Mouse (Mus musculus) heart, postnatal 14 days (tissue): ENCODE measurements around the gene Traf7. TPM values are rescaled to one million over a fixed set of nuclear protein-coding genes. Genes with fewer than 3 reads are reported as not detected.

Experiments
- DNase-seq, 2 experiments: peaks; one replicate each; pipeline ENCODE4 v3.0.0; 2021 to 2022
- intact Hi-C: fragments of 180-260 bp; cut with DNase I; formaldehyde crosslinking; loops from one replicate; pipeline ENCODE4 v1.15.1; 2025
- total RNA-seq, 2 experiments: library from RNA; stranded (reverse); gene quantifications; 2 replicates each; pipeline ENCODE4 v1.2.3; 2021

The Traf7 gene
- total RNA-seq, 2 experiments from 2014 or later: 57.2 to 65.5 TPM

DNA sequence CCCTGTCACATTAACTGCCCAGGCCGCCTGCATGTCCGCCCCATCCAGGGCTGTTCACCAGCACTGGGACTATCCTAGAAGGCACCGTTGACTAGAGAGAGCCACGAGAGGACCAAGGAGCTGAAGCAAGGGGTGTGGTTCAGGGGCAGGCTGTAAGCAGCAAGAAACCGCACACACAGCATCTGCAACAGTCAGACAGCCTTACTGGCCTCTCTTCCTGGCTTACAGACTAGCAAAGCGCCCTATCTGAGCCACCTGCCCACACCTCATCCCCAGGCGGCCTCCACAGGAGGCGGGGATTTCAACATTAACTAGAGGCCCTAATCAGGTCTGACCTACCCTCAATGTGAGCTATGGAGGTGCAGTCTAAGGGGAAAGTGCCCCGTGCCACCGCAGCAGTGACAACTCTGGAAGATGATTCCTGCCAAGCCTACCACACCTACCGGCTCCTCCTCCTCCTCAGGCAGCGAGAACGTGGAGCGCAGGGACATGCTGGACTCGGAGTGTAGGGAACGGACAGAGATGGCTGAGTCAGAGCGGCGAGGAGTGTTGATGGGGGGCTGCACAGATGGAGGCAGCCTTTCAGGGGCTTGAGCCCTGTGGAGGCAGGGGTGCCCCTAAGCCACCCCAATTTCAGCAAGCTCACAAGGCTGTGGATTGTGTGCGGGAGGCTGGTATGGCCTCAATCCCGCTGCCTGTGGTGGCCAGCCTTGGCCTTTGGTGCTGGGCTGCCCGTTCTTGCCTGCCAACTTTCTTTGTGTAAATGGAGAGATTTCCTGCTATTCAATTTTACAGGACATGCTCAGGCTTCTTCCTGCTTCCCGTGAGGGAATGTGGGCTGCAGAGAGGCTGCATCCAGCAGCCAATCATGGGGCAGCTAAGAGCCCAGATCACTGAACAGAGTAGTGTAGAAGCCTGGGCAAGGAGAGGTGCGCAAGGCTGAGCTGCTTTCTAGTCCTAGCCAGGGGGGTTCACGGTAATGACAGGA lies 13.2 kb downstream of the Traf7 start:
- DNase-seq: peak in 1 of 2 experiments; percentile 29
- intact Hi-C loops: no loop called here

DNA sequence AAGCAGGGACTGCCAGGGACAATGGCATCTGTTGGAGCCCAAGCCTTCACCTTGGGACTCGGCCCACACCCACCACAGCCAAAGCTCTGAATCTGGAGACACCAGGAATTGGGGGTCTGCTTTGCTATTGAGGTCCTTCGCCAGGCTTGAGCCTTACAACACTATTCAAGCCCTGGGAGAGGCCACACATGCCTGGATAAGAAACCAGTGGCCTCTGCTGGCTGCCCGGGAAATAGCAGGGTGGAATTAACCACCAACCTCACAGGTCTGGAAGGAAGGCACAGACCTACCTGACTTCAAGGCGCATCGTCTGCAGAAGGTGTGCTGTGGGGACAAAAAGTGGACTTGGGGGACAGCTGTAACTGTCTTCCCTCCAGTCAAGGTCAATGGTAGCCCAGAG lies 14.1 kb downstream of the Traf7 start:
- intact Hi-C loops: loop anchor here (2.0 kb wide), 1 partner anchor 19 kb away; no protein-coding TSS in a partner anchor
- DNase-seq: peak; percentile 62 to 67

DNA sequence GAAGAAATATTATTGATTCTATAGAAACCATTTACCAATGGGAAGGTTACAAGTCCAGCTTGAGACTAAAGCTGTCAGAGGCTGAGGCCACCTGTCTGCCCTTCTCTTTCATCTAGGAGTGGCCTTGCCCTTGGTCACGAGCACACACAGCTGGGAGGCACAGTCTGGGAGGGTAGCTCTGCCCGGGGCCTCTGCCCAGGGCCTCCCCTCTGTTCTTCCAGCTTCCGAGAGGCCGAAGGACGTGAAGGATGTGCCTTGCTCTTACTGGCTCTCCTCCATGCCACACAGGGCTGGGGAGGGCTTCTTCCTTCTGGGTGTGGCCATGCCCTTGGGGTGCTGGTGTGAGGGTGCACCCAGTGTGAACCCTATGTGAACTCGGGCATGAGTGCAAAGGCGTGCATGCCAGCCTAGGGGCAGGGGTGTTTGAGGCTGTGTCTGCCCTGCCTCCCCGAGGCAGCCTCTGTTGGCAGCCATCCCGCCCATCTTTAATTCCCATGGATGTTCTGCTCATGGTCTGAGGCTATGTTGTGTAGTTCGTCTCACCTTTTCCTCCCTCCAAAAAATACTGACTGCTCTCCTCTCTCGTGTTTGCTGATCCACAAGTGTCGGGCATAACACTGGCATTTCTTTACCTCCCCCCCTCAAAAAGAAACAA lies 19.8 kb downstream of the Traf7 start:
- intact Hi-C loops: no loop called here
- no peak for DNase-seq

DNA sequence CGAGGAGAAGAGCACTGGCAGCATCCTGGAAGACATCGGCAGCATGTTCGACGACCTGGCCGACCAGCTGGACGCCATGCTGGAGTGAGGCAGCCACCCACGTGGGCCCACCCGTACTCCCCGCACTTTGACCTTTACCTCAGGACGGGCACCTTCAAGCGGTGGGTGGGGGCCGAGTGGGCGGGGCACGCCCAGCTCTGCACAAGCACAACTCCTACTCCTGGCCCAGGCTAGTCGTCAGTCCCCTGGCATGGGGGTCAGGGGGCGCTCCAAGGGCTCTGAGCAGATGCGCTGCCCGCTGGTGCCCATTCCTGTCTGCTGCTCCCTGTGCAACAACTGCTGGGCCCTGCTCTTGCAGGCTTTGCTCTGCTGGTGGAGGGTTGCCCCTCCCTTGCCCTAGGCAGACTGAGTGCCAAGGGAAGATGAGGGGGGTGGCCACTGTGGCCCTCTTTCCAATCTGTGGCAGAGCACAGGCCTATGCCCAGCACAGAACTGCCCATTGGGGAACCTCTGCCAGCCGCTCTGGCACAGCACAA lies 20.5 kb downstream of the Traf7 start:
- DNase-seq: no peak
- intact Hi-C loops: no loop called here

DNA sequence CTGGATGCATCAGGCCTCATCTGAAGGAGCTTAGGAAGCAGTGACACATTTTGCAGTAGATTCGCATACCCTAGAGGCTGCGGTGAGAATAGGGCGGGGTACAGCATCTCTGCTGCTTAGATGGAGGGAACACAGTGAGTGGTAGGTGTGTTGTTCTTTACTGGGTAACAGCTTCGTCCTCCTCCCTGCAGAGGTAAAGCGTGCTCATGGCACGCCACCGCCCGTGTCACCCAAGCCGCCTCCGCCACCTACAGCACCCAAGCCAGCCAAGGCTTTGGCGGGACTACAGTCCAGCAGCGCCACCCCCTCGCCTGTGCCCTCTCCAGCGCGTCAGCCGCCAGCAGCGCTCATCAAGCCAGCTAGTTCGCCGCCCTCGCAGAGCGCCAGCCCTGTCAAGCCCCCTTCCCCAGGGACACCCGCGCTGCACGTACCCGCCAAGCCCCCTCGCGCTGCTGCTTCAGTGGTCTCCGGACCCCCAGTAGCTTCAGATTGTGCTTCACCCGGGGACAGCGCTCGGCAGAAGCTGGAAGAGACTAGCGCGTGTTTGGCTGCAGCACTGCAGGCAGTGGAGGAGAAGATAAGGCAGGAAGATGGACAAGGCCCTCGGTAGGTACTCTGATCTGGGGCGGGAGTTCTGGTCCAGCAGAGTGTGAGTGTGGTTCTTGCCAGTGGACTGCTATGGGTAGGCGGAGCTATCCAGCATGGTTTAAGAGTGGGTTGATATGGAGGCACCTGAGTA lies 21.2 kb downstream of the Traf7 start:
- intact Hi-C loops: no loop called here
- DNase-seq: peak; percentile 29 to 36

DNA sequence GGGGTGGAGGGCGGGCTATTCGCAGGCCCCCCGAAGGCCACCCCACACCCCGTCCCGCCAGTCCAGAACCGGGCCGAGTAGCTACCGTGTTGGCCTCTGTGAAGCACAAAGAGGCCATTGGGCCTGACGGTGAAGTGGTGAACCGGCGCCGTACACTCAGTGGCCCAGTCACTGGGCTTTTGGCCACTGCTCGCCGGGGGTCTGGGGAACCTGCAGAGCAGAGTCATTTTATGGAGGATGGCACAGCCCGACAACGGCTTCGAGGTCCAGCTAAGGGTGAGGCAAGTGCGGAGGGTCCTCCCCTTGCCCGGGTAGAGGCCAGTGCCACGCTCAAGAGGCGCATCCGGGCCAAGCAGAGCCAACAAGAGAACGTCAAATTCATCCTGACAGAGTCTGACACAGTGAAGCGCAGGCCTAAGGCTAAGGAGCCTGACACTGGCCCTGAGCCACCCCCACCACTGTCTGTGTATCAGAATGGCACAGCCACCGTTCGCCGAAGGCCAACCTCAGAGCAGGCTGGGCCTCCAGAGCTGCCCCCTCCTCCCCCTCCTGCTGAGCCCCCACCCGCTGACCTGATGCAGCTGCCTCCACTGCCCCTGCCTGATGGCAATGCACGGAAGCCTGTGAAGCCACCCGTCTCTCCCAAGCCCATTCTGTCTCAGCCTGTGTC lies 22.3 kb downstream of the Traf7 start:
- DNase-seq: no peak

DNA sequence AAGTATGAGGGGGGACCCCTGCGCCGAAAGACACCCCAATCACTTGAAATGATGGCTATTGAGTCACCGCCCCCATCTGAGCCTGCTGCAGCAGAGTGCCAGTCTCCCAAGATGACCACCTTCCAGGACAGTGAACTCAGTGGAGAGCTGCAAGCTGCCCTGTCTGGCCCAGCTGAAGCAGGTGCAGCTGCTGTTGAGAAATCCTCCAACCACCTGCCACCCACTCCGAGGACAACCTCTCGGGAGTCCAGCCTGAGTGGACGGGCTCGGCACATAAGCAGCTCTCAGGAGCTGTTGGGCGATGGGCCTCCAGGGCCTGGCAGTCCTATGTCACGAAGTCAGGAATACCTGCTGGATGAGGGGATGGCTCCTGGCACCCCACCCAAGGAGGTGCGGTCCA lies 23.7 kb downstream of the Traf7 start:
- no peak for DNase-seq
- intact Hi-C loops: no loop called here

More for the DNA sequence above, 22.3 kb downstream of the Traf7 start:
- intact Hi-C loops: no loop called here

DNA sequence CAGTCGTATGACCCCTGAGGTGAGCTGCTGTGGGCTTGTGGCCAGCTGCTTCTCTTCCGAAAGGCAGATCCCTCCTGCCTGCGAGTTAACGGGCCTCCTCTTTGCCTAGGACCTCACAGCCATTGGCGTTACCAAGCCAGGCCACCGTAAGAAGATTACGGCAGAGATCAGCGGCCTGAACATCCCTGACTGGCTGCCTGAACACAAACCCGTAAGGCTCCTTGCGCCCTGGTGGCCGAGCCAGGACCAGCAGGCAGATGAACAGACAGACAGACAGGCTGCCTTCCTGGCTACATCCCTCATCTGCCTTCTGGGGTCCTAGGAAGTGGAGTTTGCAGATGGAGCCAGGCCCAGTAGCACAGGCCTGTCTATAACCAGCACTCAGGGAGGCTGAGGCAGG lies 25.5 kb downstream of the Traf7 start:
- no peak for DNase-seq
- intact Hi-C loops: no loop called here

DNA sequence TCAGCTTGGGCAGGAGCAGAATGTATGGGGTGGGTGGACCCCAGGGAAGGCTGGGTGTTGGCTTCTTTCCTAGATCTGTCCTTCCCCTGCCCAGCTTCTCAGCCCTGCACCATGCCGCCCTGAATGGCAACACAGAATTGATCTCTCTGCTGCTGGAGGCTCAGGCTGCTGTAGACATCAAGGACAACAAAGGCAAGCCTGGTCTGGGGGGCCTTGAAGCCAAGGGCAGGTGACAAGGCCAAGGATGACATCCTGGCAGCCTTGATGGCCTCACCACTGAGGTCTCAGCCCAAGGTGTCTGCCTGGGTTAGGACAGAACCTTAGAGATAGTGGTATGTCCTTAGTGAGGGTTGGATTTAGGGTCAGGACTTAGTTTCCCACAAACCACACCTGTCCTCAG lies 31.7 kb downstream of the Traf7 start:
- DNase-seq: no peak
- intact Hi-C loops: no loop called here

DNA sequence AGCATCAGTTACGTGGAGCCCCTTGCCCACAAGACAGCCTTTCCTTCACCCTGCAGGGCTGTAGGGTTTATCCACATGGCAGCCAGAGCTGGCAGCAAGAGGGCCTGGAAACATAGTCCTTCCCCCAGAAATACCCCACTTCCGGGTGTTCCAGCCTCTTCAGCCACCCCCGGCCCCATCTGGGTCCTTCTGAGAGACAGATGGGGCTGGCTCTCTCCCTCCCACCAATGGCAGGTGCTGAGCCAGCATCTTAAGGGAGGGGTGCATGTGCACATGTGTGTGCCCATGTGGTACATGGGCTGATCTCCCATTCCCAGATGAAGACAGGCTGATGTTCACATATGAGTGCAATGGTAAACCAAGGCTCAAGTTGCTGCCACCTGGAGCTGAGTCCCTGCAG lies 32.3 kb downstream of the Traf7 start:
- no peak for DNase-seq
- intact Hi-C loops: loop anchor here (2.0 kb wide), 1 partner anchor 17 kb away; no protein-coding TSS in a partner anchor

DNA sequence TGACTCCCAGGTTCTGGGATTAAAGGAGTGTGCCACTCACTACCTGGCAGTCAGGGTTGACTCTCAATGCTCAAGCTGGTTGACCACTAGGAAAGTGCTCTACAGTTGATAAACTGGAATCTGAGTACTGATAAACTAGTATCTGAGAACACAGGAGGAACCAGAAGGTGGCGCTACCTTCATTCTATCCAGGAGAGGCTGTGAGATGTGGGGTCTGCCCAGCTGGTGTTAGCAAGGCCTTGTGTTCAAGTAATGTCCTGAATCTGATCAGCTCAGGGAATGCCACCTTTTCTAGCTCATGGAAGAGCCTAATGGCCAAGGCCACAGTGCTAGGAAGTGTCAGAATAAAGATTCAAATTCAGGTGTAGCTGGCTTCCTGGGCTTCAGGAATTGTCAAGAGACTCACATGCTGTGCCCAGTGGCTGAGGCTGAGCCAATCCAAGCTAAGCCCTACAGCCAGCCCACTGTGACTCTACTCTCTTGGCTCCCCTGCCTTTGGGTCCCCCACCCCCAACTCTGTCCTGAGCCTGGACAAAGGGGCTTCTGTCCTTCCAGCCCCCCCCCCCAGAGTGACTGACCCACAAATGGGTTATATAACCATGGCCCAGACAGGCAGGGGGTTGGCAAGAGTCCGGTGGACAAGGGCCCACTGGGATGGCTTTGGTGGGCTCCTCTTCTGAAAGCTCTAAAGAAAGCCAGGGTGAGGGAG lies 33.0 kb downstream of the Traf7 start:
- peak; percentile 47 to 69 for DNase-seq
- intact Hi-C loops: loop anchor here (2.0 to 5.0 kb wide), 3 partner anchors 18 to 168 kb away; no protein-coding TSS in a partner anchor

DNA sequence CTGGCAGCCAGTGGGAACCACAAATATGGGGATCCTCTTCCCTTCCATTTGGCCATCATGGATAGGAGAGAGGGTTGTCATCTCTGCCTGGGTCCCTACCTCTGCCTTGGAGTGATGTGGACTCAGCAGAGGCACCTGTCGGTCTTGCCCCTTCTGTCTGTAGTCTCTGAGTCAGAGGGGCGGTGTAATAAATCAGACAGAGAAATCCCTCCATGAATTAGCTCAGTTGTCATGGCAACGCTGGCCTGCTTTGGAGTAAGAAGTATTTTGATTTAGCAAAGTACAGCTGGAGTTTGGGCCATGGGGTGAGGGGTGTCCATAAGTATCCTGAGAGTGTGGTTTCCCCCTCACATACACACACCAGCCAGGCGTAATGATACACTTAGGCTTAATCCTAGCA lies 37.3 kb downstream of the Traf7 start:
- intact Hi-C loops: loop anchor here (5.0 kb wide), 2 partner anchors 137 to 172 kb away; no protein-coding TSS in a partner anchor
- DNase-seq: no peak

DNA sequence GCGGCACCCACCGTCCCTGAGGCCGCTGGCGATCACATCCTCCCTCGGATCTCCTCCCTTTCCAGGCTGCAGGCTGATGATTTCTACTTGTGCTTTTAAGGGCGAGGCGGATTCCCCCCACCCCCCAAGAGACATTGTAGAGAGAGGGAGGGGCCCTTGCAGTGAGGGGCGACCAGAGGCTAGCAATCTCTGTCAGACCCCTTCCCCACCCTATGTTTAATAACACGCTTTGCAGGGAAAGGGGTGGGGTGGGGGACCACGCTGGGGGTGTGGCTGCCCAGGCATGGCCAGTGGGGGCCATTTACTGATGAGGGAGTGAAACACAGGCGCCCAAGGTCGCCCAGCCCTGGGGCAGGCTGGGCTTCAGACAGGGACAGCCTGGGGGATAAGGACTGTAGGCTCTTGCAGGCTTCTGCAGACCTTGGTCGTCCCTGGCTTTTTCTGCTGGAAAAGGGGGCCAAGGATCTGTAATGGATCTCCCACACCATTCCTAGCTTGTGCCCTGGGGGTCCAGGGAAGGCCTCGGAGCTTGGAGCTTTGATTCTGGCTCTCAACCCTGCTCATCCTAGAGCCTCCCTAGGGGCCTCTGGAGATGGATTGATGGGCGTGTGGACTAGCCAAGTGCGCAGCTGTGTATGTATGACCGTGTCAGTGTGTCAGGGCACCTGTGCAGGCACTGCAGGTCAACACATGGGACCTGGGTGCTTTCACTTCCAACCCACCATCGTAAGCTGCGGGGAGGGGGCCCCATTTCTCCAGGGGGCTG lies 38.3 kb downstream of the Traf7 start:
- intact Hi-C loops: loop anchor here (5.0 kb wide), 2 partner anchors 138 to 173 kb away; no protein-coding TSS in a partner anchor
- DNase-seq: no peak

DNA sequence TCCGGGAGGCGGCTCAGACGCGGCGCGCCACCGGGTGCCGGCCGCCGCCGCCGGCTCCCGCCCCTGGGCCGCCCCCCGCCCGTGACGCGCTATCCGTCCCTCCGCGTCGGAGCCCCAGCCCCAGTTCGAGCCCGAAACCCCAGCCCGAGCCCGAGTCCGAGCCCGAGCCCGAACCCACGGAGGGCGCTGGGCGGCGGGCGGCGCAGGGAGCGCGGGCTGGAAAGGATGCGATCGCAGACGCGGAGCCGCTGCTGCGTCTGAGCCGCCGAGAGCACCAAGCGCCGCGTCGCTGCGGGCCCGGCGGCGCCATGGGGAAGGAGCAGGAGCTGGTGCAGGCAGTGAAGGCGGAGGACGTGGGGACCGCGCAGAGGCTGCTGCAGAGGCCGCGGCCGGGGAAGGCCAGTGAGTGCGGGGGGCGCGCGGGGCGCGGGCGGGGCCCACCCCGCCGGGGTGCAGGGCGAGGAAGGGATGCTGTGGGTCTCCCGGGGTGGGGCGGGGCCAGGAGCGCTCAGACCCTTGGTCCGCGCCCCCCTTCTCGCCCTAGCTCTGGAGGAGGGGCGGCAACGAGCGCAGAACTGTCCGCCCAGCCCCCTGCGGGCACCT lies 39.0 kb downstream of the Traf7 start:
- DNase-seq: peak; percentile 46 to 49
- intact Hi-C loops: no loop called here

DNA sequence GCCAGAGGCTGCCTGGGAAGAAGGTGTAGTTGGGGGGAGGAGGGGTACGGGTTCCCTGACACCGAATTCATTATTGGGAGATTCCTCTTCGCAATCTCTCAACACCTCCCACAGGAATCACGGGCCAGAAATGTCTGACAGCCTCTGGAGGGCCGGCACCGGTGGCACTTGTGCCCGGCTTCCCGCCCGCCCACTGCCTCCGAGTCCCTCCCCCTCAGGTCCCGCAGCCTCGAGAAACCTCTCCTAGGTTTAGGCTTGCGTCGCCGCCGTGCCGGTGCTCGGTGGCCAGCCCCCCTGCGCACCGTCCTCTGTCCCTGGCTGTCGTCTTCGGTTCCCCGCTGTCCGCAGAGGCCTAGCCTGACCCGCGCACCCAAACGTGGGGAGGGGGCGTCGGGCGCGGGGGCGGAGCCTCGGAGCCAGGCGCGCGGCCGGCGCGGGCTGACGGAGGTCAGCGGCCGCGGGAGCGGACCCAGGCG lies 39.5 kb downstream of the Traf7 start, which contains the start of gene Caskin1:
Caskin1 (plus strand) TSS at position 416 of the 476 bp plus-strand sequence.
- intact Hi-C loops: no loop called here
- no peak for DNase-seq

DNA sequence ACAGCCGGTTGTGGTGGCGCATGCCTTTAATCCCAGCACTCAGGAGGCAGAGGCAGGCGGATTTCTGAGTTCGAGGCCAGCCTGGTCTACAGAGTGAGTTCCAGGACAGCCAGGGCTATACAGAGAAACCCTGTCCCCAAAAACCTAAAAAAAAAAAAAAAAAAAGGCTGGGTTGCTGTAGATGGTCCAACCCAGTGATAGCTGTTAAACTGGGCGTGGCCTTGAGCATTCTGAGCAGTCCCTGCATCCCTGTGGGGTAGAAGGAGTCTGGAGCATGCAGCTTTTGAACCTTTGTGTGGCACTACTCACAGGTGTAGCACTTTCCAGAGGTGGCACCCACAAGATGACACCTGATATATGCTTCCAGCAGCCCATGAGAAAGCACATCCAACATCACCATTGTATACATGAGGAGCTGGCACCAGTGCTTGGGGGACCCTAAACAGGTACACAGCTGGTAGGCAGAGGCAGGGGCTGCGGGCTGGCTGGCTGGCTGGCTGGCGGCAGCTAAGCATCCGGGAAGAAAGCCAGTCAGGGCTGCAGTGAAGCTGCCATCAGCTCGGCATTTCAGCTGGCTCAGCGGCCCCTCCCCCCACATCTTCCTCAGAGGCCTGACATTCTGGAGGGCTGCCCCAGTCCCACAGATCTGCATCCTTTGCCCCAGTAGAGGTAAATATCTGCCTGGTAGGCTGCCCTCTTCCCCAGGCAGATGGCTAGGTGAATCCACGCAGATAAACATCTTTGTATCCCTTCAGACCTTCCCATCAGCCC lies 42.5 kb downstream of the Traf7 start:
- intact Hi-C loops: no loop called here
- peak in 1 of 2 experiments; percentile 37 for DNase-seq

DNA sequence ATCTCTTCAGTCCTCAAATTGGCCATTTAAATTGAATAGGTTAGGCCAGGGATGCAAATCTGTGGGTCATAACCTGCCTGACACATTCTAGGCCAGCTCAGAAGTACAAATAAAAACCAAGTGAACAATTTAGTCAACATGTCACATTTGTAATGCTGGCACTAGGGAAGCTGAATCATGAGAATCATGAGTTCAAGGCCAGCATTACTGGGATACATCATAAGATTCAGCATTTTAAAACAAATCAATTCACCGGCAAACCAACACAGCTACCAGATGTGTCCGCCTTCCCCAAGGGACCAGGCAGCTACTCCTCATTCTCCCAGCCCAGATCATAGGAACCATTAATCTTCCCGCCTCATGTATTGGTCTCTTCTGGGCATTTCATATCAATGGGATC lies 44.2 kb downstream of the Traf7 start:
- intact Hi-C loops: loop anchor here (5.0 kb wide), 1 partner anchor 44 kb away; the partner anchor contains the start of gene Traf7
- no peak for DNase-seq
